Mouse (Mus musculus) lung, postnatal 0 days (tissue): Measurements from ENCODE around the gene Tent5b. TPM values are rescaled to one million over a fixed set of nuclear protein-coding genes. Genes with fewer than 3 reads are reported as not detected.
A peak's percentile ranks its signal among the peaks of the same experiment; 100 is the strongest.
"Not testable (repeated sequence)": the region's sequence is repeated elsewhere in the genome, so short reads cannot be mapped to it uniquely, and the experiment has no call there.

Source experiments
- ATAC-seq: fragments of 200-750 bp; cut with Nextera tagmentation; 2 replicates; pipeline ENCODE4 v1.8.0; 2017; ENCODE audit warnings: moderate library complexity
- DNase-seq: peaks from one replicate; pipeline ENCODE4 v3.0.0-alpha.2; 2016; ENCODE audit warnings: low spot score
- H3K27ac ChIP-seq: fragments of 300-500 bp; sonication (generic); 2 replicates; pipeline ENCODE4 v1.5.1; 2014; ENCODE audit warnings: antibody characterized with exemption, mild to moderate bottlenecking, low read length, mixed read lengths
- H3K27me3 ChIP-seq: fragments of 300-500 bp; sonication (generic); replicated peaks from 2 replicates; pipeline ENCODE4 v1.6.1; 2014; ENCODE audit warnings: low read length, mixed read lengths; ENCODE audit not compliant: insufficient read depth
- H3K36me3 ChIP-seq: fragments of 300-500 bp; sonication (generic); 2 replicates; pipeline ENCODE4 v1.6.1; 2014; ENCODE audit warnings: low read length, mixed read lengths; ENCODE audit not compliant: insufficient read depth
- H3K4me1 ChIP-seq: fragments of 300-500 bp; sonication (generic); 2 replicates; pipeline ENCODE4 v1.6.1; 2014; ENCODE audit warnings: antibody characterized with exemption, low read depth, low read length, mixed read lengths; ENCODE audit not compliant: insufficient read depth
- H3K4me2 ChIP-seq: fragments of 300-500 bp; sonication (generic); replicated peaks from 2 replicates; pipeline ENCODE4 v1.6.1; 2014; ENCODE audit warnings: low read depth, mild to moderate bottlenecking, low read length, moderate library complexity, mixed read lengths
- H3K4me3 ChIP-seq: fragments of 300-500 bp; sonication (generic); 2 replicates; pipeline ENCODE4 v1.5.1; 2014; ENCODE audit warnings: low read depth, low read length
- H3K9ac ChIP-seq: fragments of 300-500 bp; sonication (generic); replicated peaks from 2 replicates; pipeline ENCODE4 v1.6.1; 2014; ENCODE audit warnings: low read depth, mild to moderate bottlenecking
- H3K9me3 ChIP-seq: fragments of 300-500 bp; sonication (generic); 2 replicates; pipeline ENCODE4 v1.6.1; 2016; ENCODE audit warnings: low read length, mixed read lengths
- CTCF ChIP-seq: IDR thresholded peaks from 2 replicates; pipeline ENCODE4 v1.5.1; 2016; ENCODE audit warnings: antibody characterized with exemption, mild to moderate bottlenecking
- EP300 ChIP-seq: IDR thresholded peaks from 2 replicates; pipeline ENCODE4 v1.6.1; 2016; ENCODE audit warnings: antibody characterized with exemption, mild to moderate bottlenecking, control low read depth
- WGBS: fragments of 180-500 bp; shearing (Covaris S2); extraction: QIAGEN DNeasy Blood & Tissue Kit; methylation state at CpG from one replicate; pipeline ENCODE4 v1.1.7; 2014; 5-methylcytosine and 5-hydroxymethylcytosine counted together
- polyA plus RNA-seq: library from polyadenylated mRNA; unstranded; fragments of >200 nt; fragmentation: Nextera tagmentation; extraction: Ambion mirVana; gene quantifications from 2 replicates; pipeline ENCODE4 v1.2.1, GENCODE M21; 2015

Gene Tent5b
- polyA plus RNA-seq, 1 experiment from 2014 or later = 19.1 TPM

- TF ChIP-seq EP300 = no peak
- TF ChIP-seq CTCF = no peak
- DNase-seq = no peak
- Histone ChIP-seq H3K4me2 (no peak overlapping the region), H3K4me1 (no peaks in the 10 kb centered on the region), H3K36me3 (no peaks in the 10 kb centered on the region), H3K9ac (no peak overlapping the region), H3K4me3 (no peak overlapping the region), H3K27me3 (peaks cover 16% of the 10 kb centered on the region; the same call in 1 of the 2 replicates), H3K27ac (no peak overlapping the region), H3K9me3 (no peaks in the 10 kb centered on the region)
- 46% methylated on average over 9 of the region's 9 CpGs for WGBS
- ATAC-seq = no peak
Measured at GRCm38 (mm10) chr4:133504755-133505485, 25.0 kb downstream of the Tent5b start.

GRCm38 (mm10) chr4:133506573-133506972, 26.6 kb downstream of the Tent5b start:
- no peak overlapping the region for H3K4me3 ChIP-seq
- H3K9me3 ChIP-seq = no peaks in the 10 kb centered on the region
- no peak for ATAC-seq
- H3K36me3 ChIP-seq = no peaks in the 10 kb centered on the region
- no peak overlapping the region for H3K9ac ChIP-seq
- no peak overlapping the region for H3K4me2 ChIP-seq
- no peak for DNase-seq
- TF ChIP-seq EP300 (no peak), CTCF (no peak)
- 65% methylated on average over 5 of the region's 5 CpGs for WGBS
- H3K27ac ChIP-seq = no peak overlapping the region
- H3K4me1 ChIP-seq = no peaks in the 10 kb centered on the region
- H3K27me3 ChIP-seq = no peaks in the 10 kb centered on the region

- ATAC-seq = no peak
- Histone ChIP-seq H3K27me3 (no peaks in the 10 kb centered on the region), H3K4me1 (no peaks in the 10 kb centered on the region), H3K9ac (no peak overlapping the region), H3K4me3 (no peak overlapping the region), H3K27ac (no peak overlapping the region), H3K4me2 (no peak overlapping the region), H3K36me3 (no peaks in the 10 kb centered on the region), H3K9me3 (no peaks in the 10 kb centered on the region)
- DNase-seq = no peak
- TF ChIP-seq EP300 = no peak
- TF ChIP-seq CTCF = no peak
- 75% methylated on average over 7 of the region's 7 CpGs for WGBS
Measured at GRCm38 (mm10) chr4:133508990-133509389, 29.1 kb downstream of the Tent5b start.

GRCm38 (mm10) chr4:133511050-133511449, 31.1 kb downstream of the Tent5b start:
- Histone ChIP-seq H3K9me3 (no peaks in the 10 kb centered on the region), H3K4me3 (no peak overlapping the region), H3K27ac (no peak overlapping the region), H3K4me2 (no peak overlapping the region), H3K4me1 (no peaks in the 10 kb centered on the region), H3K27me3 (no peaks in the 10 kb centered on the region), H3K36me3 (no peaks in the 10 kb centered on the region), H3K9ac (no peak overlapping the region)
- DNase-seq (no peak), ATAC-seq (no peak)
- TF ChIP-seq EP300 (no peak), CTCF (no peak)
- WGBS = 68% methylated on average over 5 of the region's 5 CpGs

- H3K4me1 ChIP-seq, H3K36me3 ChIP-seq, H3K27me3 ChIP-seq, H3K4me2 ChIP-seq, ATAC-seq, H3K27ac ChIP-seq, H3K9ac ChIP-seq, H3K9me3 ChIP-seq, H3K4me3 ChIP-seq, DNase-seq: not testable (repeated sequence)
- WGBS = 44% methylated on average over 5 of the region's 5 CpGs
Measured at GRCm38 (mm10) chr4:133512511-133512910, 32.6 kb downstream of the Tent5b start.

GRCm38 (mm10) chr4:133512972-133513371, 33.0 kb downstream of the Tent5b start:
- peak; percentile 72 for DNase-seq
- H3K4me3 ChIP-seq = no peak overlapping the region

More at GRCm38 (mm10) chr4:133512972-133513371, 33.0 kb downstream of the Tent5b start:
- TF ChIP-seq EP300 (no peak), CTCF (peak; percentile 94)
- H3K4me1 ChIP-seq = no peaks in the 10 kb centered on the region
- H3K9me3 ChIP-seq = no peaks in the 10 kb centered on the region
- H3K36me3 ChIP-seq = no peaks in the 10 kb centered on the region
- peaks cover 4% of the 10 kb centered on the region; the same call in 1 of the 2 replicates for H3K27me3 ChIP-seq
- H3K9ac ChIP-seq = no peak overlapping the region
- ATAC-seq = peak; percentile 78
- 9% methylated on average over 8 of the region's 8 CpGs for WGBS
- H3K27ac ChIP-seq = no peak overlapping the region
- H3K4me2 ChIP-seq = no peak overlapping the region
